Mouse (Mus musculus): ENCODE measurements around the gene Nsd1. TPM values are rescaled to one million over a fixed set of nuclear protein-coding genes. Genes with fewer than 3 reads are reported as not detected.

Nsd1 gene
- total RNA-seq, 2 experiments from 2014 or later, result 125 to 131 TPM

DNA sequence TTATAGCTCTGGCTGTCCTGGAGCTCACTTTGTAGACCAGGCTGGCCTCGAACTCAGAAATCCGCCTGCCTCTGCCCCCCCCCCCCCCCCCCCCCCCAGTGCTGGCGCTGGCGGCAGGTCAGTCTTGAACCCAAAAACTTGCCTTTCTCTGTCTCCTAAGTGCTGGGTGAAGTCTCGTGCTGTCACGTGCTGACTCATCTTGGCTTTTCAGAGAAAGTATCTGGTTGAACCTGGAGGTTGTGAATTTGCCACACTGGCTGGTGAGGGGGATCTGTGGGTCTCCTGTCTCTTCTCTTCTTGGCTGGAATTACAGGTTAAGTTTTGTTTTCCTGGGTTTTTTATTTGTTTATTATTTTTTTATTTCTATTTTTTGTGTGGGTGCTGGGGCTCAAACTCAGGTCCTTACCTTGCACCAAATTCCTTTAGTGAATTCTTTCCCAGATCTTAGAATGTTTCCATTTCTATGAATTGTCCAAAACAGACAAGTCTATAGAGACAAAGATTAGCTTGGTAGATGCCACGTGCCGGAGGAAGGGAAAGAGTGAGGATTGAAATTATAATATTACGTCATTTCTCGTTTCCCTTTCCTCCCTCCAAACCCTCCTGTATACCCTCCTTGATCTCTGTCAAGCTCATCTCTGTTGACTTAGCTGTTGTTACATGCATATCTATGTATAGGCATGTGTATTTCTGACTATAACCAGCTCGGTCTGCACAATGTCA is 4.8 kb upstream of the Nsd1 start:
- no peak for DNase-seq (ENCODE audit: low spot score in 2 of 2)
- H3K4me3 ChIP-seq, result no peak overlapping the region
- TF ChIP-seq CTCF (conservative IDR thresholded peaks at IDR 0.05), result no peak
- H3K27ac ChIP-seq, result no peak overlapping the region

DNA sequence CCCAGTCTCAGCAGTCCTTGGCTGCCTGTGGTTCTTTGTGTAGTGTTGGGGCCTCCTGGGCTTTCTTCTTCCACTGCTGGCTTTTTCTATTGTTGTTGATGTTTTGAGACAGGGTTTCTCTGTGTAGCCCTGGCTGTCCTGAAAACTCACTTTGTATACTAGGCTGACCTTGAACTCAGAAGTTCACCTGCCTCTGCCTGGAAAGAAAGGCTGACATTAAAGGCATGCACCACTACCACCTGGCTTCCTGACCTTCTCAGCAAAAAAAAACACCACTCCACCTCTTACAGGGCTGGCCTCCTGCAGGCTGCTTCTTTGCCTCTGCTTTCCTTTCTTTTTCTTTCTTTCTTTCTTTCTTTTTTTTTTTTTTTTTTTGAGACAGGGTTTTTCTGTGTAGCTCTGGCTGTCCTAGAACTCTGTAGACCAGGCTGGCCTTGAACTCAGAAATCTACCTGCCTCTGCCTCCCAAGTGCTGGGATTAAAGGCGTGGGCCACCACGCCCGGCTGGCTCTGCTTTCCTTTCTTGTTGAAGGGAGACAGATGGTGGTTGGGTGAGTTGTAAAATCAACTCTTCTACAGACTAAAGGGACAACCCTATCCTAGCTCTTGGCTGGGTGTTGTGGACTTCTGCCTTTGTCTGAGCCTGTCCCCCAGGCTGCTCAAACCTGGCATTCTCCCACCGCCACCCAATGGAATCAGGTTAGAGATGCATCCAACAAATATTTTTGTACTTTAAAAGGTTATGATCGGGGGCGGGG is 4.0 kb upstream of the Nsd1 start:
- no peak overlapping the region for H3K4me3 ChIP-seq
- H3K27ac ChIP-seq, result no peak overlapping the region
- no peak for DNase-seq (ENCODE audit: low spot score in 2 of 2)
- no peak for TF ChIP-seq CTCF (conservative IDR thresholded peaks at IDR 0.05)

DNA sequence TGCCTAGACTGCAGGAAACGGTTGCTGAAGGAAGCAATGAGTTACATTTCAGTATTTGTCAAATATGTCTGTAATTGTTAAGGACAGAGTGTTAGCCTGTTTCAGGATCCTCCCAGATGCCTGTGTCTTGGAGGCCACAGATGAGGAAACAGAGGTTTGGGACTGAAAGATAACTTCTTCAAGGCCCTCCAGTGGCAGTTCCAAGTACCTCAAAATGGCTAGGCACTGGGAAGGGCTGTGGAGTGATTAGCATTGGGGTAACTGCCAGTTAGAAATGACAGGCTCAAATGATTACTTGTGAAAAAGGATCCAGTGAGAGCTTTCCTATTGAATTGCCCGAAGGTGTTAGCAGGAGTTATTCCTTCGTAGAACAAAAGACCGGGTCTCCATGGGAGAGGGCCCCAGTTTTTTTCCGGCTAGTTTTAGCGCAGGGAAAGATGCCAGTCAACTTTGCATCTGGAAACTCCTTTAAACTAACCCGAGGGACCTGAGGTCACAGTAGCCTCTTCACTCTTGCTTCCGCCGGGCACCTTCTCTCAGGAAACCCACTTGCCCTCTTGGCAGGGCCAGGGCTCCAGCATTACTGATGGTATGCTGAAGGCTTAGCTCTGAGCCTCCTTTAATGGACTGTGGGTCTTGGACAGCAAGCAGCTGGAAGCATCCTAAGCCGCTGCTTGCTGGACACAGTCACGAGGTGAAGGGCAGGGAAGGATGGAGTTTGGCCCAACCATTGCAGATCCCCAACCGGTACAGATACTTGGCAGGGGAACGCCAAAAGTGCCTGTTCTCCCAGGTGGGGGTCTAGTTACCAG is 539 bp upstream of the Nsd1 start:
- peak overlapping the region; percentile 99 for H3K27ac ChIP-seq
- peak; percentile 60 for TF ChIP-seq CTCF (conservative IDR thresholded peaks at IDR 0.05)
- no peak for DNase-seq (ENCODE audit: low spot score in 2 of 2)
- no peak overlapping the region for H3K4me3 ChIP-seq

DNA sequence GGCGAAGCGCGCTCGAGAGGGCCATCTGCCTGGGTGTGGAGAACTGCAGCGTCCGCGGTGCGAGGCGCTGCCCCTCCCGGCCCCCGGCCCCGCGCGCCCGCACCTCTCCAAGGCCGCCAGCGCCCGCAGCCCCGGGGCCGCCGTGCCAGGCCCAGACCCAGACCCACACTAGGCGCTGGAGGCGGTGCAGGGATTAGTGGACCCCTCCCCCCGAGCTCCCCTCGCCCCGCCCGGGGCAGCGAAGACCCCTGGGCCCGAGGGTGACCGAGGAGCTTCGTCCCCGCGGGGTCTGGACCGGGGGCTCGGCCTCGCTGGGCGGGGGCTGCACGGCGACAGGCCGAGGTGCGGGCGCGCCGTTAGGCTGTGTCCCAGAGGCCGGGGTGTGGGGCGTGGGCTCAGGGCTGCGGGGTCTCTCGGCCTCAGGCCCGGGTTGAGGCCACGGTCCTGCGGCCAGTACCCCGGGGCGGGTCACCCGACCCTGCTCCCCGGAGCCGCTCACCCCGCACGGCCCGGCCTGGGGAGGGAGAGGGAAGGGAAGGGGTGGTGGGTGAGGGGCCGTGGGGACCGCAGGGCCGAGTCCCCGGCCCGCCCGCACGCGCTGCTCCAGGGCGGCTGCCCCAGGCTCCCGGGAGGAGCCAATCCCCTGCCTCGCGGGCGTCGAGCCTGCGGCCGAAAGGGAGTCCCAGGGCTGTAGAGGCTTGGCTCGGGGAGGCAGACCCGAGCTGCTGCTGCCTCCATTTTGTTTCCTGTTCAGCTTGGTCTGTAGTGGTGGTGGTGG is 800 bp downstream of the Nsd1 start:
- H3K4me3 ChIP-seq, result peak overlapping the region; percentile 51
- no peak for DNase-seq (ENCODE audit: low spot score in 2 of 2)
- peak; percentile 48 for TF ChIP-seq CTCF (conservative IDR thresholded peaks at IDR 0.05)
- peak overlapping the region; percentile 99 for H3K27ac ChIP-seq

DNA sequence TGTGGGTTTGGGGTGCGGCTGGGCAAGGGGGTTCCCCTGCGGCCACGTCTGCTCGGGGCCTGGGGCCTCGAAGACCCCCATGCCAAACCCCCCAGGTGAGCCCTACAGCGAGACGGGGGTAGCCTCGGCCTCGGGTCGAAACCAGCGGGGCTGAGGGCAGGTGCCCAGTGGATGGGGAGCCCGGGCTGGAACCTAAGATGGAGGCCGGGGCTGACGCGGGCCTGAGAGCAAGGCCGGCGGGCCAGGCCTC is 1.3 kb downstream of the Nsd1 start:
- peak overlapping the region; percentile 99 for H3K27ac ChIP-seq
- no peak for TF ChIP-seq CTCF (conservative IDR thresholded peaks at IDR 0.05)
- DNase-seq (ENCODE audit: low spot score in 2 of 2), result no peak
- H3K4me3 ChIP-seq, result peak overlapping the region; percentile 51

DNA sequence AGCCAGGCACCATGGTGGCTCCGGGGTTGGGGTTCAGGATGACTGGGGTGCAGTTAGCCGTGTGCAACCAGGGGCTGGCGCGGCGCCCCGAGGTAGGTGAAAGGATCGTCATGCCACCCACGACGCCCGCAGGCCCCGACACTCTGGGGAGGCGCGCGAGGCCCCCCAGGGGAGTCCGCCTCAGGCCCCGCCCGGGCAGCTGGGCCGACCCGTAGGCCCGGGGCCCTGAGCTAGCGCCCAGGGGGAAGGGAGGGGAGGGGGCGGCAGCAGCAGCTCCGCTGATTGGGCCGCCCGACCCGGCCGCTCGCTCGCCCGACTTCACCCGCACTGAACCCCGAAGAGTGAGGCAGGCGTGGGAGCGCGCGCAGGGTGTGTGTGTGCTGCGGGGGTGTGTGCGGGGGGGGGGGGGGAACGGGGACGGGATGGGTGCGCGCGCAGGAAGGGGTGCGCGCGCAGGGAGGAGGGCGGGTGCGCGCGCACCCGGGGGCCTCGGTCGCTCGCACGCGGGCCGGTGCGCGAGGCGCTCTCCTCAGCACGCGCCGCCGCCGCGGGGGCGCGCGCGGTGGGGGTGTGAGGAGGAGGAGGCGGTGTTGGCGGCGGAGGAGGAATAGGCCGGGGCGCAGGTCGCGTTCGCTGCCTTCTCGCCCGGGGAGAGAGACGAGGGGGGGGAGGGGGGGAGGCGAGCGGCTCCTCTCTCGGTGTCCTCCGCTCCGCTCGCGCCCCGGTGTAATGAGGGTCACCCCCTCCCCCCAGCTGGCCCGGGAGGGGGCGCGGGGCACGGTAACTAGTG is 1.8 kb downstream of the Nsd1 start:
- no peak for TF ChIP-seq CTCF (conservative IDR thresholded peaks at IDR 0.05)
- peak overlapping the region; percentile 83 for H3K4me3 ChIP-seq
- peak overlapping the region; percentile 99 for H3K27ac ChIP-seq
- DNase-seq (ENCODE audit: low spot score in 2 of 2), result peak; percentile 63 to 79

DNA sequence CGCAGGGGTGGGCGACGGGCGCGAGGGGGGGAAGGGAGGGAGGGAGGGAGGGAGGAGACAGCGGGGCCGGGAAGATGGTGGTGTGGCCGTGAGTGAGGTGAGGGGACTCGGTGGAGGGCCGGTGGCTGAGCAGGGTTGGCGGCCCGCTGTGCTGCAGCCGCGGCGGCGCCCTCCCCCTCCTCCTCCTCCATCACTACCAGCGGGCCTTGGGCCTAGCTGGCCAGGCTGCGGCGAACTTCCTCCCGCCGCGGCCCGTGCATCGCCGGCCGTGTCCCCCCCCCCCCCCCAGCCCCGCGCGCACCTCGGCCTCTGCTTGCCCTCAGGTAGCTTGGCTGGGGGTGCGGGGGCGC is 2.4 kb downstream of the Nsd1 start:
- H3K27ac ChIP-seq, result peak overlapping the region; percentile 98
- no peak for TF ChIP-seq CTCF (conservative IDR thresholded peaks at IDR 0.05)
- H3K4me3 ChIP-seq, result peak overlapping the region; percentile 83
- DNase-seq (ENCODE audit: low spot score in 2 of 2), result peak; percentile 14 to 23

DNA sequence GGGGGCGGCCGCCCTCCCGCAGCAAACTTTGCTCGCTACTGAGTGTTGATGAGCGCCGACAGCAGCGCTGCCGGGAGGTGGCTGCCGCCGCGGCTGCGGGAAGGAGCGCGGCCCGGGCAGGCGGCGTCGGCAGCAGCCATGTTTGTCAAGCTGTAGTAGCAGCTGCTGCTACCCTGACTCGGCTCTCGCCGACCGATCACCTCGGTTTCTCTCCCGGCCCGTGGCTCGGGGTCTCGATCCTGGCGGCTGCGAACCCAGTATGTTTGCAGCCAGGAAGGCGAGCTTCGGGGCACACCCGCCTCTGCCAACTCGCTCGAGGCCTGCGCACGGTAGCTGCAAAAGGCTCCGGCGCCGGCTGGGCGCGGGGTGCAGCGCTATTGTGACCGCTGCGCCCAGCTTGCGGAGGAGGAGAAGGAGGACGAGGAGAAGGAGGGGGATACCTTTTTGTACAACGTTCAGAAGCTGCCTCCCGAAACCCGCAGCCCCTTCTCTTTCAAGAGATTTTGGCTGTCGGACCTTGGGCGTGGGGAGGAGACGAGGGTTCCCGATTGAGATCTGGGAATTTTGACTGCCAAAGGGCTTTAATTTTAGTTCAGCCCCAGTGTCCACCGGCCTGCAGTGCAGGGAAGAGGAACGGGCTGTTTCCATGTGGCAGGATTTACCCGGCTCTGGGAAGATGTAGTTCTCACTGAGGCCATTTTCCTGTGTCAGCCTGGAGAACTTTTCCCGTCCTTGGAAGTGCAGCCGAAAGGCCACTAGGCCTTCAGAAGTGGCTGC is 3.0 kb downstream of the Nsd1 start:
- no peak for TF ChIP-seq CTCF (conservative IDR thresholded peaks at IDR 0.05)
- peak overlapping the region; percentile 83 for H3K4me3 ChIP-seq
- DNase-seq (ENCODE audit: low spot score in 2 of 2), result peak; percentile 10 to 44
- H3K27ac ChIP-seq, result peak overlapping the region; percentile 98

DNA sequence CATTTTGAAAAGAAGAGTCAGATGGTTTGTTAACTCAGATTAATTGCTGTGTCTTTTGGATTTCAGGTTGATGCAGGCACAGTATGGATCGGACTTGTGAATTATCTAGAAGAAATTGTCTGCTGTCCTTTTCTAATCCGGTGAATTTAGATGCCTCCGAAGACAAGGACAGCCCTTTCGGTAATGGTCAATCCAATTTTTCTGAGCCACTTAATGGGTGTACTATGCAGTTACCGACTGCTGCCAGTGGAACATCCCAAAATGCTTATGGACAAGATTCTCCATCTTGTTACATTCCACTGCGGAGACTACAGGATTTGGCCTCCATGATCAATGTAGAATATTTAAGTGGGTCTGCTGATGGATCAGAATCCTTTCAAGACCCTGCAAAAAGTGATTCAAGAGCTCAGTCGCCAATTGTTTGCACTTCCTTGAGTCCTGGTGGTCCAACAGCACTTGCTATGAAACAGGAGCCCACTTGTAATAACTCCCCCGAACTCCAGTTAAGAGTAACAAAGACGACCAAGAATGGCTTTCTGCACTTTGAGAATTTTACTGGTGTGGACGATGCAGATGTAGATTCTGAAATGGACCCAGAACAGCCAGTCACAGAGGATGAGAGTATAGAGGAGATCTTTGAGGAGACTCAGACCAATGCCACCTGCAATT is 3.7 kb downstream of the Nsd1 start:
- peak overlapping the region; percentile 83 for H3K4me3 ChIP-seq
- no peak for DNase-seq (ENCODE audit: low spot score in 2 of 2)
- TF ChIP-seq CTCF (conservative IDR thresholded peaks at IDR 0.05), result no peak
- H3K27ac ChIP-seq, result peak overlapping the region; percentile 98

DNA sequence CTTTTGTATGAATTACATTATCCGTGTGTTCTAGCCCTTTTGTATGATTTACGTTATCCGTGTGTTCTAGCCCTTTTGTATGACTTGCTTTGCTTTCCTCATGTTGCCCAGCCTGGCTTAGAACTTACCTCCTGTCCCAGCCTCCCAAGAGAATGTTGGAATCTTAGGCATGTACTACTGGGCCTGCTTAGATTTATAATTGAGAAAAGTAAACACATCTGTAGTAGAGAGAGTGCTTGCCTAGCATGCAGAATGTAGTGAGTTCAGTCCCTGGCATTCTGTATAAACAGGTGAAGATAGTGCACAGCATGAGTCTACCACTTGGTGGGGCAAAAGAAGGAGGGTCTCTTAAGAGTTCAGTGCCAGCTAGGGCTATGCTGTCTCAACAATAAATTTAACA is 14.8 kb downstream of the Nsd1 start:
- no peak for DNase-seq (ENCODE audit: low spot score in 2 of 2)
- Histone ChIP-seq H3K4me3 (no peak overlapping the region), H3K27ac (no peak overlapping the region)
- no peak for TF ChIP-seq CTCF (conservative IDR thresholded peaks at IDR 0.05)

DNA sequence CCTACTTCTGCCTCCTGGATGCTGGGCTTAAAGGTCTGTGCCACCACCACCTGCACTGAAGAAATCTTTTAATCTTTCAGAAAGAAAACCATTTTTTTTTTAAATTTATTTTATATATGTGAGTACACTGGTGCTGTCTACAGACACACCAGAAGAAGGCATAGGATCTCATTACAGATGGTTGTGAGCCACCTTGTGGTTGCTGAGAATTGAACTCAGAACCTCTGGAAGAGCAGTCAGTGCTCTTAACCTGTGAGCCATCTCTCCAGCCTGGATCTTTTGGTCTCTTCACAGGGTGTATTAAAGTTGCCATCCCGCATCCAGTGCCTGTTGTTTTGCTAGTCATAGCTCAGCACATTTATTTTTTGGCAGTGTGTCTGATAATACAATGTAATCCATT is 21.1 kb downstream of the Nsd1 start:
- H3K27ac ChIP-seq, result no peak overlapping the region
- TF ChIP-seq CTCF (conservative IDR thresholded peaks at IDR 0.05), result peak; percentile 59
- DNase-seq (ENCODE audit: low spot score in 2 of 2), result no peak
- H3K4me3 ChIP-seq, result no peak overlapping the region
